Mouse (Mus musculus): ENCODE measurements around the gene Lrit2. TPM values are rescaled to one million over a fixed set of nuclear protein-coding genes. Genes with fewer than 3 reads are reported as not detected.
A peak's percentile ranks its signal among the peaks of the same experiment; 100 is the strongest.

The Lrit2 gene
- polyA plus RNA-seq, 1 experiment: not detected

DNA sequence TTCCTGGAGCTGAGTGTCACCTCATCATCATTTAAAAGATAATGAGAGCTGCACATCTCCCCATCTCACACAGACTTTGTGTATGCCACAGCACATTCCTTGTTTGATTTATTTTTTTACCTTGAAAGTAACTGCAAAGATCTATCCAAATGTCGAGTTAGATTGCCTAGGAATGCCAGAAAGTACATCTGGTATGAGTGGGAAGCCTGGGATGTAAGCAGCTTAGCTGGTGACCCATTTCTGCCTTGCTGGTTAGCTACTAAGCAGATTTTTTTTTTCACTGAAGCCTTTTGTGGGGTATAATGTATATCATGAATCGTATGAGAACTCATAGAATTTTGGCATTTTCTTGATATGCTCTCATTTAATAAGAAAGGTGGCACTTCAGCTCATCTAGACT, 1.1 kb upstream of the Lrit2 start:
- no peak for TF ChIP-seq POLR2A (IDR thresholded peaks at IDR 0.05; ENCODE audit: insufficient read depth, low read depth, low read length)
- TF ChIP-seq CTCF (IDR thresholded peaks at IDR 0.05; ENCODE audit: insufficient read depth, low read depth, low read length): no peak

DNA sequence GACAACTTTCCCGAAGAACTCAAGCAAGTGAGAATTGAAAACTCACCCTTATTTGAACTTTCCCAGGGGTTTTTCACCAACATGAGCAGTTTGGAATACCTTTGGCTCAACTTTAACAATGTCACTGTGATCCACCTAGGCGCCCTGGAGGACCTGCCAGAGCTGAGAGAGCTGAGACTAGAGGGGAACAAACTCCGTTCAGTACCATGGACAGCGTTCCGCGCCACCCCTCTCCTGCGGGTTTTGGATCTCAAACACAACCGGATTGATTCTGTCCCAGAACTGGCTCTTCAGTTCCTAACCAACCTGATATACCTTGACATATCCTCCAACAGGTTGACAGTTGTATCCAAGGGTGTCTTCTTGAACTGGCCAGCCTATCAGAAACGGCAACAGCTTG, 787 bp downstream of the Lrit2 start:
- Histone ChIP-seq H3K4me3 (ENCODE audit: insufficient read depth, low read depth, low read length) (no peak overlapping the region), H3K4me1 (ENCODE audit: control insufficient read depth, insufficient read depth, low read length) (no peaks in the 10 kb centered on the region), H3K27ac (ENCODE audit: insufficient read depth, low read depth, low read length) (no peak overlapping the region)
- 24% methylated on average over 9 of the region's 9 CpGs for WGBS
- no peak for TF ChIP-seq CTCF (IDR thresholded peaks at IDR 0.05; ENCODE audit: insufficient read depth, low read depth, low read length)
- no peak for TF ChIP-seq POLR2A (IDR thresholded peaks at IDR 0.05; ENCODE audit: insufficient read depth, low read depth, low read length)

More for the DNA sequence above, 1.1 kb upstream of the Lrit2 start:
- no peak overlapping the region for H3K27ac ChIP-seq (ENCODE audit: insufficient read depth, low read depth, low read length)
- H3K4me1 ChIP-seq (ENCODE audit: control insufficient read depth, insufficient read depth, low read length): no peaks in the 10 kb centered on the region
- H3K4me3 ChIP-seq (ENCODE audit: insufficient read depth, low read depth, low read length): no peak overlapping the region
- WGBS: 59% methylated on average over 2 of the region's 2 CpGs

DNA sequence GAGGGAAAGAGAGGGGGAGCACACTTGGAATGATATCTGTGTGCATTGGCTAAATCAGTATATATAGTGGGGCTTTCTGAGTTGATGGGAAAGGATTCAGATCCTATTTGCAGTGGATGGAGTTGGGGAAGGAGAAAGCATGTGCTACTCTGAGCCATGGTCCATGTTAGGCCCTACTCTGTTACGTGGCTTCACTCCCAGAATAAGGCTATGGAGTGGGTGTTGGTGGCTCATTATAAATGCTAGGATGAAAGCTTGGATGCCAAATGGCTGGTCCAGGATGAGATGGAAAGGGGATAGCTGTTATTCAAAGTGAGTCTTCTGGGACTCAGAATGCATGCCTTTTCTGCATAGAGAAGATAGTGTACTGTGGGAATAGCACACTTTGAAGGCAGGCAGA, 13.0 kb downstream of the Lrit2 start:
- no peak for TF ChIP-seq POLR2A (IDR thresholded peaks at IDR 0.05; ENCODE audit: insufficient read depth, low read depth, low read length)
- TF ChIP-seq CTCF (IDR thresholded peaks at IDR 0.05; ENCODE audit: insufficient read depth, low read depth, low read length): no peak
- H3K27ac ChIP-seq (ENCODE audit: insufficient read depth, low read depth, low read length): no peak overlapping the region
- H3K4me1 ChIP-seq (ENCODE audit: control insufficient read depth, insufficient read depth, low read length): no peaks in the 10 kb centered on the region
- no peak overlapping the region for H3K4me3 ChIP-seq (ENCODE audit: insufficient read depth, low read depth, low read length)
- 89% methylated on average over 1 of the region's 1 CpGs for WGBS

DNA sequence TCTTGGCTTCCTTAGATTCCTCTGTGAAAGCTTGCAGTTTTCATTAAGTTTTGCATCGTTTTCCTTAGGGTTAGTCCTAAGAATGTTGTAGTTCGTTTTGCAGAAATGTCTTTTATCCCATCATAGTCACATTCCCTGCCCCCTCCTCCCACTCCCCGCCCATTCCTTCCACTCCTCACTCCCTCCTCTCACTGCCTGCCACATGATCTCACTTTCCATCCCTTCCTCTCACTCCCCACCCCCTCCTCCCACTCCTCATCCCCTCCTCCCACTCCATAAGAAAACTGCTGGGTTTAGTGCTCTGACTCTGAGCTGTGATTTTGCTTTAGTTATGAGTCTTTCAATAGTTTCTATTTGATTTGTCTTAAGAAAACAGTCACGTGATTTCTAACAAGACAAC, 16.0 kb downstream of the Lrit2 start:
- H3K4me1 ChIP-seq (ENCODE audit: control insufficient read depth, insufficient read depth, low read length): no peaks in the 10 kb centered on the region
- TF ChIP-seq CTCF (IDR thresholded peaks at IDR 0.05; ENCODE audit: insufficient read depth, low read depth, low read length): no peak
- no peak overlapping the region for H3K27ac ChIP-seq (ENCODE audit: insufficient read depth, low read depth, low read length)
- WGBS: 13% methylated on average over 4 of the region's 4 CpGs
- H3K4me3 ChIP-seq (ENCODE audit: insufficient read depth, low read depth, low read length): no peak overlapping the region

DNA sequence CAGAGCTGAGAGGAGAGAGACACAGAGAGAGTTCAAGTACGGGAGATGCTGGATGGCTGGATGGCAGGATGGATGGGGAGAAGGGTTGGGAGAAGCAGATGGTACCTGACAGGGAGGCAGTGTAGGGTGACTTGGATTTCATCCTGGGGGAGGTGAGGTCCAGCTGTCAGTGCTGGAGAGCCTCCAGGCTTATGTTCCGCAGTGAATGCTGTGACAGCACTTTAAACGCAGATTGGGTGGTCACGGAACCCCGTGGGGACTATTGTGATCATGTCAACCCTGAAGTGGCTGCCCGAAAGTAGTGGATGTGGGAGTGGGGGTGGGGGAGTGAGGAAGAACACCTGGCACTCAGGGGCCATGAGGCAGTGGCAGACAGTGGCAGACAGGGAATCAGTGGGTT, 26.7 kb downstream of the Lrit2 start:
- no peak for TF ChIP-seq POLR2A (IDR thresholded peaks at IDR 0.05; ENCODE audit: insufficient read depth, low read depth, low read length)
- Histone ChIP-seq H3K4me3 (ENCODE audit: insufficient read depth, low read depth, low read length) (no peak overlapping the region), H3K27ac (ENCODE audit: insufficient read depth, low read depth, low read length) (no peak overlapping the region), H3K4me1 (ENCODE audit: control insufficient read depth, insufficient read depth, low read length) (peaks cover 9% of the 10 kb centered on the region)
- 77% methylated on average over 6 of the region's 6 CpGs for WGBS

DNA sequence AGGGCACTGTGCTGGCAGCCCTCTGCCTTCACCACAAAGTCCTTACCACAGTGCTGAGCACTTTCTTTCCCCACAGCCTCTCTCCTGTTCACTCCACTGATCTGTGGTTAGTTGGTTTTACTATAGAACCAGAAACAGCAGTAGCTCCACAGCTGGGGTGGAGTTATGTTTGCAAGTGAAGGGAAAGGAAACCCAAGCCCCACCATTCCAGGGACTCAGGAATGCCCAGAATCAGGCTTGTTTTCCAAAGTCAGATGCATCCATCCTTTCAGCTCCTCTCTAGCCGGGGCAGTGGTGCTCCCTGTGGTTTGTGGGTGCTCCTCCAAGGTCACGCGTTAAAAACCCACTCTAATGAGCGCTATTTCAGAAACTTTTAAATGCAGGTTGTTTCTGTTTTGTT, 27.8 kb downstream of the Lrit2 start:
- Histone ChIP-seq H3K27ac (ENCODE audit: insufficient read depth, low read depth, low read length) (no peak overlapping the region), H3K4me3 (ENCODE audit: insufficient read depth, low read depth, low read length) (no peak overlapping the region), H3K4me1 (ENCODE audit: control insufficient read depth, insufficient read depth, low read length) (peaks cover 9% of the 10 kb centered on the region)
- TF ChIP-seq POLR2A (IDR thresholded peaks at IDR 0.05; ENCODE audit: insufficient read depth, low read depth, low read length): no peak
- no peak for TF ChIP-seq CTCF (IDR thresholded peaks at IDR 0.05; ENCODE audit: insufficient read depth, low read depth, low read length)
- 83% methylated on average over 4 of the region's 4 CpGs for WGBS

DNA sequence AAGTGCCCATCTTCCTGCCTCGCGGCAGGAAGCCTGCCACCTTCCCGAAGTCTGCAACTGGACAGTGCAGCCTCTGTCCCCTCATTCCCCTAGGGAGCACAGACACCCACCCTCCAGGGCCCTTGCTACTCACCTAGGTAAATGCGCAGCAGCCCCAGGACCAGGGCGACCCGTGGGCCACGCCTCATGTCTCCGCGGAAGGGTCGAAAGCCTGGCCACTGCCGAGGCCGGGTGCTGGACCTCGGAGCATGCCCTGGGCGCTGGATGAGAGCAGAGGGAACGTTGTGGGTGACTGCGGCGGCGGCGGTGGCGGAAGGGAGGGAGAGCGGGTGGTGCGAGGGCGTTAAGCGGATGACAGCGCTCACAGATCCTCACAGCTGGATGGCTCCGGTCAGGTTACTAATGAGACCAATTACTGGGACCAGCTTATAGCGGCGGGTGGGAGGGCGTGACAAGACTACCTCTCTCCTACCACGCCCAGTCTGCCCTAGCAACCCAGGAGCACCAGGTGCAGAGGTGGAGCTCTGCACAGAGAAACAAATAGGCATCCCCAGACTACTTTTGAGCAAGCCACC, 30.3 kb downstream of the Lrit2 start, which contains the start of gene Cdhr1:
Gene Cdhr1, minus strand, starts transcription at position 392 of the 575 bp plus-strand sequence.
- Histone ChIP-seq H3K27ac (ENCODE audit: insufficient read depth, low read depth, low read length) (no peak within 1 kb of the TSS), H3K4me1 (ENCODE audit: control insufficient read depth, insufficient read depth, low read length) (peaks cover 9% of the 10 kb centered on the region), H3K4me3 (ENCODE audit: insufficient read depth, low read depth, low read length) (peak within 1 kb of the TSS; percentile 43)
- under 1% methylated on average over 30 of the region's 30 CpGs for WGBS
- TF ChIP-seq POLR2A (IDR thresholded peaks at IDR 0.05; ENCODE audit: insufficient read depth, low read depth, low read length) (no peak), CTCF (IDR thresholded peaks at IDR 0.05; ENCODE audit: insufficient read depth, low read depth, low read length) (no peak)

DNA sequence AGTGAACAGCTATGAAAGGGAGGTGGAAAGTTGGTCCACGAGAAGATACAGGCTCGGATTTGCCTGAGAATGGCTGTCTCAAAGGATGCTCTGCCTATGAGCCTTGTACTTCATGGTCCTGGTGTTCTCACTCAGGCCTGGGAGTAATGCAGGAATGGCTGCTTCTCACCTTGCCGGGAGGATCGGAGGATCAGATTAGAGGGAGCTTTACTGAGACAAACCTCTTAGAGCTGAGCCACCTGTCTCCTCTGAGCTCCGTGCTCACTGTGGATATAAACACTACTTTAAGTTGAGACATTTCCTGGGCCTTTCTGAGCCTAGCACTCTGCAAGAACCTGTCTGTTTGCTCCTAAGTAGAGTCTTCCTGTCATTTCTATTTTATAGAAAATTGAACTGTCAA, 33.8 kb downstream of the Lrit2 start:
- Histone ChIP-seq H3K4me1 (ENCODE audit: control insufficient read depth, insufficient read depth, low read length) (peaks cover 14% of the 10 kb centered on the region), H3K4me3 (ENCODE audit: insufficient read depth, low read depth, low read length) (no peak overlapping the region), H3K27ac (ENCODE audit: insufficient read depth, low read depth, low read length) (no peak overlapping the region)
- TF ChIP-seq CTCF (IDR thresholded peaks at IDR 0.05; ENCODE audit: insufficient read depth, low read depth, low read length) (no peak), POLR2A (IDR thresholded peaks at IDR 0.05; ENCODE audit: insufficient read depth, low read depth, low read length) (no peak)
- 81% methylated on average over 5 of the region's 5 CpGs for WGBS

DNA sequence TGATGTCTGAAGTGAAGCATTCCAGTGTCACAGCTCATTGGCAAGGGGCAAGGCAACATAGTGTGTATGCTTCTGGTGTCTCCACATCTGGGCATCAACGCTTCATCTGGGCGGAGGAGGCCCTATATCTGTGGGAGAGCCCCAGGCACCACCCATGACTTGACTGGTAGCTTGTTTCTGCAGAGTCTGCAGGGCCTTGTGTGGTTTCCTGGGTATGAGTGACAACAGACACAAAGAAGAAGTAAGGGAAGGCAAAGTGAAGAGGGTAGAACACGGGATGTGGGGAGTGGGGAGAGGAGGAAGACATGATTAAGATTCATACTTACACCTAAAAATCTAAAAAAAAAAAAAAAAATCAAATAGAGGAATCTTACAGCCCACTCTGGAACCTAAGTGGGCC, 34.8 kb downstream of the Lrit2 start:
- 82% methylated on average over 3 of the region's 3 CpGs for WGBS
- TF ChIP-seq CTCF (IDR thresholded peaks at IDR 0.05; ENCODE audit: insufficient read depth, low read depth, low read length): no peak
- TF ChIP-seq POLR2A (IDR thresholded peaks at IDR 0.05; ENCODE audit: insufficient read depth, low read depth, low read length): no peak
- Histone ChIP-seq H3K4me3 (ENCODE audit: insufficient read depth, low read depth, low read length) (no peak overlapping the region), H3K27ac (ENCODE audit: insufficient read depth, low read depth, low read length) (no peak overlapping the region), H3K4me1 (ENCODE audit: control insufficient read depth, insufficient read depth, low read length) (peaks cover 15% of the 10 kb centered on the region)

DNA sequence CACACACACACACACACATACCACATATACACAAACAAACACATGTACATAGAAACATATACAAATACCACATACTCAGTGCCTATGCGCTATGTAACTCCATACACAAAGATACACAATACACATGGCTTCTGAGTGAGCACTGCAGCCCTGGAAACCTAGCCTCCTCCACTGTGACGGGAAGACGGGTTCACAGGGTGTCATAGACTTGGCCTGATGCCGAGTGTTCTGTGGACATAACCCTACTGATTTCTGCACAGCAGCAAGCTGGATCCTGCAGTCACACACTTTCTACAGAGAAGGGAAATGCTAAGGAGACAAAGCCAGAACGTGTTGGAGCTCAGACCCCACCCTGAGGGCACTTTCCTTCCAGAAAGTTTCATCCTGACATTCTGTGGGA, 37.0 kb downstream of the Lrit2 start:
- 56% methylated on average over 5 of the region's 5 CpGs for WGBS
- Histone ChIP-seq H3K27ac (ENCODE audit: insufficient read depth, low read depth, low read length) (no peak overlapping the region), H3K4me3 (ENCODE audit: insufficient read depth, low read depth, low read length) (no peak overlapping the region), H3K4me1 (ENCODE audit: control insufficient read depth, insufficient read depth, low read length) (peaks cover 6% of the 10 kb centered on the region)
- TF ChIP-seq CTCF (IDR thresholded peaks at IDR 0.05; ENCODE audit: insufficient read depth, low read depth, low read length) (no peak), POLR2A (IDR thresholded peaks at IDR 0.05; ENCODE audit: insufficient read depth, low read depth, low read length) (no peak)
